Mouse (Mus musculus) liver, embryonic 14.5 days (tissue): Measurements from ENCODE around the gene Wfdc21. TPM values are rescaled to one million over a fixed set of nuclear protein-coding genes. Genes with fewer than 3 reads are reported as not detected.
A peak's percentile ranks its signal among the peaks of the same experiment; 100 is the strongest.

Experiments
- ATAC-seq: fragments of 200-750 bp; cut with Nextera tagmentation; 2 replicates; pipeline ENCODE4 v1.8.0; 2017; ENCODE audit warnings: moderate number of reproducible peaks, mild to moderate bottlenecking, moderate library complexity; ENCODE audit not compliant: insufficient read depth
- DNase-seq, 3 experiments: peaks; one replicate each; pipeline ENCODE4 v3.0.0-alpha.2; 2012 to 2013; ENCODE audit warnings: low read depth in 3 of 3, low spot score in 3 of 3
- H3K27ac ChIP-seq: fragments of 300-500 bp; sonication (generic); 2 replicates; pipeline ENCODE4 v1.5.1; 2014; ENCODE audit warnings: moderate library complexity, mild to moderate bottlenecking, control low read depth, inconsistent platforms
- H3K27me3 ChIP-seq: fragments of 300-500 bp; sonication (generic); 2 replicates; pipeline ENCODE4 v1.6.1; 2014; ENCODE audit warnings: mild to moderate bottlenecking, low read length, moderate library complexity; ENCODE audit not compliant: control insufficient read depth, insufficient read depth
- H3K36me3 ChIP-seq: fragments of 300-500 bp; sonication (generic); replicated peaks from 2 replicates; pipeline ENCODE4 v1.6.1; 2014; ENCODE audit warnings: low read depth; ENCODE audit not compliant: control insufficient read depth, insufficient read depth
- H3K4me1 ChIP-seq, 2 experiments: fragments of 200-500 bp in 1 of 2; fragments of 300-500 bp in 1 of 2; sonication (generic) in 1 of 2; replicated peaks; 2 replicates each; pipeline ENCODE4 v1.6.1; 2012 to 2014; ENCODE audit warnings: antibody characterized with exemption in 1 of 2, inconsistent platforms in 1 of 2, low read length in 1 of 2; ENCODE audit not compliant: control insufficient read depth in 2 of 2, insufficient read depth in 2 of 2
- H3K4me2 ChIP-seq: fragments of 300-500 bp; sonication (generic); 2 replicates; pipeline ENCODE4 v1.6.1; 2014; ENCODE audit warnings: low read depth, mild to moderate bottlenecking, control low read depth, moderate library complexity
- H3K4me3 ChIP-seq, 2 experiments: fragments of 200-500 bp in 1 of 2; fragments of 300-500 bp in 1 of 2; sonication (generic) in 1 of 2; 2 replicates each; pipeline ENCODE4 v1.5.1; 2012 to 2014; ENCODE audit warnings: low read depth in 2 of 2, low read length in 2 of 2, mild to moderate bottlenecking in 2 of 2, control low read depth in 1 of 2, inconsistent platforms in 1 of 2, moderate library complexity in 1 of 2; ENCODE audit not compliant: insufficient read depth in 1 of 2
- H3K9ac ChIP-seq: fragments of 300-500 bp; sonication (generic); replicated peaks from 2 replicates; pipeline ENCODE4 v1.6.1; 2014; ENCODE audit warnings: mild to moderate bottlenecking, control low read depth, moderate library complexity
- H3K9me3 ChIP-seq: fragments of 300-500 bp; sonication (generic); 2 replicates; pipeline ENCODE4 v1.6.1; 2016; ENCODE audit warnings: low read length, mixed read lengths; ENCODE audit not compliant: control insufficient read depth
- CTCF ChIP-seq: IDR thresholded peaks from 2 replicates; pipeline ENCODE4 v1.5.1; 2016; ENCODE audit warnings: antibody characterized with exemption, low read depth, control low read depth
- EP300 ChIP-seq: IDR thresholded peaks from 2 replicates; pipeline ENCODE4 v1.6.1; 2016; ENCODE audit warnings: antibody characterized with exemption, low read depth
- WGBS: fragments of 180-500 bp; shearing (Covaris S2); extraction: QIAGEN DNeasy Blood & Tissue Kit; methylation state at CpG from one replicate; pipeline ENCODE4 v1.1.7; 2014; ENCODE audit not compliant: insufficient replicate concordance; 5-methylcytosine and 5-hydroxymethylcytosine counted together
- polyA plus RNA-seq, 2 experiments: library from polyadenylated mRNA; depleted of rRNA in 1 of 2; stranded (reverse) in 1 of 2; unstranded in 1 of 2; fragments of >200 nt; fragmentation: Nextera tagmentation in 1 of 2; extraction: Ambion mirVana in 1 of 2; gene quantifications; 2 replicates each; pipeline versions ENCODE4 v1.2.1 to v1.2.3; 2012 to 2014

Gene Wfdc21
- polyA plus RNA-seq, 2 experiments: 6.5 to 22.8 TPM

GRCm38 (mm10) chr11:83713925-83714324 is 32.8 kb upstream of the Wfdc21 start:
- no peaks in the 10 kb centered on the region for H3K9me3 ChIP-seq
- ATAC-seq (no peak), DNase-seq (no peak)
- no peak overlapping the region for H3K4me3 ChIP-seq
- H3K4me2 ChIP-seq: no peak overlapping the region
- no peak overlapping the region for H3K27ac ChIP-seq
- H3K36me3 ChIP-seq: no peaks in the 10 kb centered on the region
- H3K4me1 ChIP-seq: no peaks in the 10 kb centered on the region
- TF ChIP-seq EP300 (no peak), CTCF (no peak)
- 14% methylated on average over 2 of the region's 2 CpGs for WGBS
- H3K9ac ChIP-seq: no peak overlapping the region
- no peaks in the 10 kb centered on the region for H3K27me3 ChIP-seq

GRCm38 (mm10) chr11:83717042-83717665 is 29.6 kb upstream of the Wfdc21 start:
- 54% methylated on average over 6 of the region's 6 CpGs for WGBS
- ATAC-seq (no peak), DNase-seq (no peak)

GRCm38 (mm10) chr11:83720766-83721165 is 26.0 kb upstream of the Wfdc21 start:
- ATAC-seq (no peak), DNase-seq (no peak)
- Histone ChIP-seq H3K27me3 (no peaks in the 10 kb centered on the region), H3K27ac (no peak overlapping the region), H3K36me3 (no peaks in the 10 kb centered on the region), H3K9ac (no peak overlapping the region), H3K9me3 (no peaks in the 10 kb centered on the region), H3K4me1 (no peaks in the 10 kb centered on the region), H3K4me2 (no peak overlapping the region), H3K4me3 (no peak overlapping the region)
- TF ChIP-seq CTCF: no peak
- no peak for TF ChIP-seq EP300

More at GRCm38 (mm10) chr11:83717042-83717665, 29.6 kb upstream of the Wfdc21 start:
- H3K9me3 ChIP-seq: no peaks in the 10 kb centered on the region
- H3K4me1 ChIP-seq: no peaks in the 10 kb centered on the region
- no peak overlapping the region for H3K27ac ChIP-seq
- H3K4me3 ChIP-seq: no peak overlapping the region
- H3K4me2 ChIP-seq: no peak overlapping the region
- H3K36me3 ChIP-seq: no peaks in the 10 kb centered on the region
- TF ChIP-seq CTCF (no peak), EP300 (no peak)
- no peaks in the 10 kb centered on the region for H3K27me3 ChIP-seq
- no peak overlapping the region for H3K9ac ChIP-seq

GRCm38 (mm10) chr11:83728757-83729432 is 17.8 kb upstream of the Wfdc21 start:
- ATAC-seq (no peak), DNase-seq (no peak)
- H3K4me1 ChIP-seq: no peaks in the 10 kb centered on the region
- TF ChIP-seq EP300 (no peak), CTCF (peak; percentile 33)
- no peaks in the 10 kb centered on the region for H3K9me3 ChIP-seq
- no peak overlapping the region for H3K9ac ChIP-seq
- 44% methylated on average over 3 of the region's 3 CpGs for WGBS
- H3K27me3 ChIP-seq: no peaks in the 10 kb centered on the region
- no peak overlapping the region for H3K4me2 ChIP-seq
- H3K36me3 ChIP-seq: no peaks in the 10 kb centered on the region
- H3K4me3 ChIP-seq: no peak overlapping the region
- H3K27ac ChIP-seq: no peak overlapping the region

GRCm38 (mm10) chr11:83731116-83731515 is 15.6 kb upstream of the Wfdc21 start:
- DNase-seq (no peak), ATAC-seq (no peak)
- WGBS: 64% methylated on average over 1 of the region's 1 CpGs
- H3K4me2 ChIP-seq: no peak overlapping the region
- H3K27ac ChIP-seq: no peak overlapping the region
- TF ChIP-seq EP300: no peak
- no peak for TF ChIP-seq CTCF
- no peak overlapping the region for H3K9ac ChIP-seq
- no peaks in the 10 kb centered on the region for H3K9me3 ChIP-seq
- no peaks in the 10 kb centered on the region for H3K36me3 ChIP-seq
- H3K4me3 ChIP-seq: no peak overlapping the region
- H3K4me1 ChIP-seq: no peaks in the 10 kb centered on the region
- no peaks in the 10 kb centered on the region for H3K27me3 ChIP-seq
